Mouse (Mus musculus): ENCODE measurements around the gene Krt79. TPM values are rescaled to one million over a fixed set of nuclear protein-coding genes. Genes with fewer than 3 reads are reported as not detected.

Krt79 gene
- total and polyA plus RNA-seq, 2 experiments from 2014 or later: 0.31 TPM; not detected in 1

- Histone ChIP-seq H3K27me3 (ENCODE audit: control insufficient read depth, insufficient read depth, low read length) (0 out of 2 replicates have a peak, but pooled peaks cover 13% of the 10 kb centered on the region), H3K27ac (ENCODE audit: low read depth) (no peak within 1 kb of the TSS), H3K4me2 (ENCODE audit: low read depth, low read length) (no peak within 1 kb of the TSS), H3K4me3 (ENCODE audit: low read depth, low read length) (no peak within 1 kb of the TSS), H3K9ac (replicated peaks; ENCODE audit: low read depth, low read length) (no peak within 1 kb of the TSS), H3K4me1 (ENCODE audit: control insufficient read depth, insufficient read depth) (peaks cover under 1% of the 10 kb centered on the region; the same call in 1 of the 2 replicates), H3K9me3 (replicated peaks; ENCODE audit: control insufficient read depth, low read length) (no peaks in the 10 kb centered on the region), H3K36me3 (replicated peaks; ENCODE audit: control insufficient read depth, insufficient read depth, low read length) (no peaks in the 10 kb centered on the region)
- WGBS: 65% methylated on average over 11 of the region's 11 CpGs
- no peak for DNase-seq (ENCODE audit: low spot score)
- ATAC-seq (ENCODE audit: insufficient read depth, low read depth): no peak
- TF ChIP-seq EP300 (IDR thresholded peaks at IDR 0.05; ENCODE audit: low read depth) (no peak), CTCF (IDR thresholded peaks at IDR 0.05; ENCODE audit: low read depth) (no peak)
These were observed 15.5 kb downstream of the Krt79 start, which contains the start of gene Krt4 for GRCm38 (mm10) chr15:101924635-101925034. TSS of gene Krt4 (minus strand) at chr15:101924735.

- Histone ChIP-seq H3K4me3 (ENCODE audit: low read depth, low read length) (no peak overlapping the region), H3K9me3 (replicated peaks; ENCODE audit: control insufficient read depth, low read length) (no peaks in the 10 kb centered on the region), H3K9ac (replicated peaks; ENCODE audit: low read depth, low read length) (no peak overlapping the region), H3K4me1 (ENCODE audit: control insufficient read depth, insufficient read depth) (no peaks in the 10 kb centered on the region), H3K27ac (ENCODE audit: low read depth) (no peak overlapping the region), H3K36me3 (replicated peaks; ENCODE audit: control insufficient read depth, insufficient read depth, low read length) (no peaks in the 10 kb centered on the region), H3K4me2 (ENCODE audit: low read depth, low read length) (no peak overlapping the region), H3K27me3 (ENCODE audit: control insufficient read depth, insufficient read depth, low read length) (0 out of 2 replicates have a peak, but pooled peaks cover 8% of the 10 kb centered on the region)
- ATAC-seq (ENCODE audit: insufficient read depth, low read depth): no peak
- 82% methylated on average over 2 of the region's 2 CpGs for WGBS
- DNase-seq (ENCODE audit: low spot score): no peak
- TF ChIP-seq CTCF (IDR thresholded peaks at IDR 0.05; ENCODE audit: low read depth) (no peak), EP300 (IDR thresholded peaks at IDR 0.05; ENCODE audit: low read depth) (no peak)
These were observed 17.8 kb downstream of the Krt79 start for GRCm38 (mm10) chr15:101922296-101922695.

GRCm38 (mm10) chr15:101916072-101916471, 24.1 kb downstream of the Krt79 start:
- H3K27ac ChIP-seq (ENCODE audit: low read depth): no peak overlapping the region
- ATAC-seq (ENCODE audit: insufficient read depth, low read depth) (no peak), DNase-seq (ENCODE audit: low spot score) (no peak)
- H3K9me3 ChIP-seq (replicated peaks; ENCODE audit: control insufficient read depth, low read length): no peaks in the 10 kb centered on the region
- no peaks in the 10 kb centered on the region for H3K27me3 ChIP-seq (ENCODE audit: control insufficient read depth, insufficient read depth, low read length)
- H3K4me3 ChIP-seq (ENCODE audit: low read depth, low read length): no peak overlapping the region
- no peak for TF ChIP-seq CTCF (IDR thresholded peaks at IDR 0.05; ENCODE audit: low read depth)
- TF ChIP-seq EP300 (IDR thresholded peaks at IDR 0.05; ENCODE audit: low read depth): no peak
- no peak overlapping the region for H3K4me2 ChIP-seq (ENCODE audit: low read depth, low read length)
- WGBS: 57% methylated on average over 2 of the region's 2 CpGs
- no peak overlapping the region for H3K9ac ChIP-seq (replicated peaks; ENCODE audit: low read depth, low read length)
- no peaks in the 10 kb centered on the region for H3K4me1 ChIP-seq (ENCODE audit: control insufficient read depth, insufficient read depth)
- no peaks in the 10 kb centered on the region for H3K36me3 ChIP-seq (replicated peaks; ENCODE audit: control insufficient read depth, insufficient read depth, low read length)

GRCm38 (mm10) chr15:101904849-101905248, 35.3 kb downstream of the Krt79 start:
- H3K9ac ChIP-seq (replicated peaks; ENCODE audit: low read depth, low read length): no peak overlapping the region
- H3K27me3 ChIP-seq (ENCODE audit: control insufficient read depth, insufficient read depth, low read length): no peaks in the 10 kb centered on the region
- H3K27ac ChIP-seq (ENCODE audit: low read depth): no peak overlapping the region
- ATAC-seq (ENCODE audit: insufficient read depth, low read depth): no peak
- H3K4me2 ChIP-seq (ENCODE audit: low read depth, low read length): no peak overlapping the region
- no peaks in the 10 kb centered on the region for H3K4me1 ChIP-seq (ENCODE audit: control insufficient read depth, insufficient read depth)
- H3K4me3 ChIP-seq (ENCODE audit: low read depth, low read length): no peak overlapping the region
- no peak for TF ChIP-seq EP300 (IDR thresholded peaks at IDR 0.05; ENCODE audit: low read depth)
- no peak for TF ChIP-seq CTCF (IDR thresholded peaks at IDR 0.05; ENCODE audit: low read depth)
- no peaks in the 10 kb centered on the region for H3K36me3 ChIP-seq (replicated peaks; ENCODE audit: control insufficient read depth, insufficient read depth, low read length)
- no peaks in the 10 kb centered on the region for H3K9me3 ChIP-seq (replicated peaks; ENCODE audit: control insufficient read depth, low read length)
- WGBS: 66% methylated on average over 5 of the region's 5 CpGs
- no peak for DNase-seq (ENCODE audit: low spot score)

- DNase-seq (ENCODE audit: low spot score): no peak
- Histone ChIP-seq H3K36me3 (replicated peaks; ENCODE audit: control insufficient read depth, insufficient read depth, low read length) (no peaks in the 10 kb centered on the region), H3K27ac (ENCODE audit: low read depth) (no peak overlapping the region), H3K4me3 (ENCODE audit: low read depth, low read length) (no peak overlapping the region), H3K4me2 (ENCODE audit: low read depth, low read length) (no peak overlapping the region), H3K9me3 (replicated peaks; ENCODE audit: control insufficient read depth, low read length) (no peaks in the 10 kb centered on the region), H3K9ac (replicated peaks; ENCODE audit: low read depth, low read length) (no peak overlapping the region), H3K27me3 (ENCODE audit: control insufficient read depth, insufficient read depth, low read length) (no peaks in the 10 kb centered on the region), H3K4me1 (ENCODE audit: control insufficient read depth, insufficient read depth) (no peaks in the 10 kb centered on the region)
- TF ChIP-seq EP300 (IDR thresholded peaks at IDR 0.05; ENCODE audit: low read depth) (no peak), CTCF (IDR thresholded peaks at IDR 0.05; ENCODE audit: low read depth) (peak; percentile 41)
- ATAC-seq (ENCODE audit: insufficient read depth, low read depth): no peak
- whole genome bisulfite sequencing: 50% methylated on average over 12 of the region's 12 CpGs
These were observed 37.7 kb downstream of the Krt79 start for GRCm38 (mm10) chr15:101902171-101903149.
